Mouse (Mus musculus): ENCODE data around the gene Ppp1r37.
"Not testable (repeated sequence)": the region's sequence is repeated elsewhere in the genome, so short reads cannot be mapped to it uniquely, and the experiment has no call there.

Gene Ppp1r37

GRCm38 (mm10) chr7:19562643-19563410 lies at the start of gene Ppp1r37:
Ppp1r37 (minus strand) TSS chr7:19563076.
- DNase-seq (ENCODE audit: extremely low read depth, low read depth, low spot score) = no peak

GRCm38 (mm10) chr7:19610969-19611368 lies 48.1 kb upstream of the Ppp1r37 start:
- DNase-seq (ENCODE audit: extremely low read depth, low read depth, low spot score) = no peak

- no peak for DNase-seq (ENCODE audit: extremely low read depth, low read depth, low spot score)
Measured at GRCm38 (mm10) chr7:19609641-19610332, 46.9 kb upstream of the Ppp1r37 start.

- no peak for DNase-seq (ENCODE audit: extremely low read depth, low read depth, low spot score)
Measured at GRCm38 (mm10) chr7:19607291-19607690, 44.4 kb upstream of the Ppp1r37 start.

GRCm38 (mm10) chr7:19604606-19605214 lies 41.8 kb upstream of the Ppp1r37 start:
- DNase-seq (ENCODE audit: extremely low read depth, low read depth, low spot score) = not testable (repeated sequence)

GRCm38 (mm10) chr7:19603849-19604605 lies 41.2 kb upstream of the Ppp1r37 start, which contains the start of gene Clasrp:
Clasrp (minus strand) TSS chr7:19604486.
- no peak for DNase-seq (ENCODE audit: extremely low read depth, low read depth, low spot score)

GRCm38 (mm10) chr7:19603055-19603454 lies 40.2 kb upstream of the Ppp1r37 start:
- DNase-seq (ENCODE audit: extremely low read depth, low read depth, low spot score) = no peak

DNA sequence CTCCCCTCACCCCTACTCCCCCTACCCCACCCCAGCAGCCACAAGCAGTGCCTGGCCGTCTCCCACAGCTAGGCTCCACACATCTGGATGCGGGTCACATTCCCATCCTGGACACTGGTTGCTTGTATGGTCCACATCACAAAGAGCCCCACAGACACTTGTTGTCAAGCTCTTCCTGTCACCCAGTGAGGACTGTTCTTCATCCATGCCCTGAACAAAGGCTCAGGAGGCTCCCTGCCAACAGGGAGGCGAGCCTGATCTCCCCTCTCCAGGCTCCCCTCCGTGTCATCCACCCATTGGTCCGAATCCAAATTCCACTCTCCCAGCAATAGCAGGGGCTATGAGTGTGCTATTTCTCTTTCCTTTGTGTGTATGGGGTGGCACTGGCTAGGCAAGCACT lies 37.7 kb upstream of the Ppp1r37 start:
- no peak for DNase-seq (ENCODE audit: extremely low read depth, low read depth, low spot score)

DNA sequence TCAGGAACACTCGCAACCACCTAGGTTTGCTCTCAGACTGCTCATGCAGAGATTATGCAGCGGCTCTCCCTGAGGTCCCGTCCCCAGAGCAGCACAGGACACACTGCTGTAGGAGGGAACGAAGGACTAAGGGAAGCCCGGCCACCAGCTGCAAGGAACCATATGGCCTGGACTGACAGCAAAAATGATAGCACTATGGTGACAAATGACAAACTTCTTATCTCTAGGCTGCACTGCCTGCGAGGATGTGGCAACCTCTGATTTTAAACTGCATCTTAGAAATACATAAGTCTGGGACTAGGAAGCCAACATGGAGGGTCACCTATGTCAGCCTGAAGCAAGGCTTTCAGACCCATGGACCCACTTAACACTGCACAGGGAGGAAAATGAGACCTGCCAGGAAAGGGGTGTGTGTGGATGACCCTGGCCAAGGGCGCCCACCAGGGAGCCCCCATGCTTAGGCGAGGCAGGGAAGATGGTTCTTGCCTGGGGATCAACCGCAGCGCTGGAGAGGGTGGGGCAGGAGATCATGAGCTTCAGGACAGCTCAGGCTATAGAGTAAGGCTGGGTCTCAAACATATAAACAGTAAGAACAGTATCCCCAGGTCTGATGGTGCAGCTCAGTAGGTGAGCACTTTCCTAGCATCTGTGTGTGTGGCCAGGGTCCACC lies 30.3 kb upstream of the Ppp1r37 start:
- DNase-seq (ENCODE audit: extremely low read depth, low read depth, low spot score) = no peak

DNA sequence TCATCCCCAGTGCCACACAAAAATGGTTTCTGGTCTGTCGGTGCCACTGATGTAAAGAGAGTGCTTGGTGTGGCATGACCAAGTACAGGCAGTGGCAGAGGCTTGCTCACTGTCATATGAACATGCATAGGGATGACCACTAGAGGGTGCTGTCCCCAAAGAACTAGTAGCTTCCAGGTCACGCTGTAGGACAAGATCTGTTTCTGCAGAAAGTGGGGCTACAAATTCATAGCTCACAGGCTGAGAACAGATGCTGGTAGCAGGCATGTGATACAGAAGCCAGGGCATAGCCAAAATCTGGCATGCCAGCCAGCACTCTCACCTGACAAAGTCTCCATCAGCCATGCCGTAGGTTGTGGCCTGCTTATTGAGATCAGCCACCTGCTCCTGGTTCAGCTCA lies 27.0 kb upstream of the Ppp1r37 start:
- no peak for DNase-seq (ENCODE audit: extremely low read depth, low read depth, low spot score)

- DNase-seq (ENCODE audit: extremely low read depth, low read depth, low spot score) = no peak
Measured at GRCm38 (mm10) chr7:19589207-19589606, 26.3 kb upstream of the Ppp1r37 start.

DNA sequence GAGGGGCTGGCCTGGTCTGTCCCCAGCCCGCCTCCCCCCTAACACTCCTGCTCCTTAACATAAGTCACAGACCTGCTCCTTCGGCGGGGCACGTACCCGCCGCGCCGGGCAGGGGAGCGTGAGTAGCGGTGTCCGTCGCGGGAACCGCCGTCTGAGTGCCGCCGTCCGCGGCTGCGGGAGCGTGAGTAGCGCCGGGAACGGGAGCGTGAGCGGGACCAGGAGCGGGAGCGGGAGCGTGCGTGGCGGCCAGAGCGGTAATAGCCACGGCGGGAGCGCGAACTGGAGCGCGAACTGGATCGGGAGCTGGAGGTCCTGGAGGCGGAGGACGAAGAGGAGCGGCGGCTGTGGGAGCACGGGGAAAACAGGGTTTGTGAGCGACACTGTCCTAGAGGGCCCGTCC lies 23.4 kb upstream of the Ppp1r37 start:
- DNase-seq (ENCODE audit: extremely low read depth, low read depth, low spot score) = no peak

- no peak for DNase-seq (ENCODE audit: extremely low read depth, low read depth, low spot score)
Measured at GRCm38 (mm10) chr7:19580634-19581033, 17.8 kb upstream of the Ppp1r37 start.

GRCm38 (mm10) chr7:19579751-19580150 lies 16.9 kb upstream of the Ppp1r37 start:
- no peak for DNase-seq (ENCODE audit: extremely low read depth, low read depth, low spot score)

DNA sequence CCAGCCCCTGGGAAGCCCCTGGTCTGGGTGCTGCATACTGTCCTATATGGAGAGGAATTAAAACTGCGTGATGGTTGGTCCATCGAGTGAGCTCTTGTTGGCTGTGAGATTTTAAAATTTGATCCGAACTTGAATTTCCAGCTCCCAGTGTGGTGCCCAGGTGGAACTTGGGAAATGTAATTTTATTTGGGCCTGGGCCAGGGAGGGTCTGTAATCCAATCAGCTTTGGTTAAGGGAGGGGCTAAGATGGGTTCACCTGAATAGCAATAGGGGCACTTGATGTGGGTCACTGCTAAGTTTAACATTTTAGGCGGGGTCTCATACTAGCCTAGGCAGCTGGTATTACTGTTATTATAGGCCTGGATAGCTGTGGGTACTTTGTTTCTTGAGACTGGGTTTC lies 15.6 kb upstream of the Ppp1r37 start:
- no peak for DNase-seq (ENCODE audit: extremely low read depth, low read depth, low spot score)

DNA sequence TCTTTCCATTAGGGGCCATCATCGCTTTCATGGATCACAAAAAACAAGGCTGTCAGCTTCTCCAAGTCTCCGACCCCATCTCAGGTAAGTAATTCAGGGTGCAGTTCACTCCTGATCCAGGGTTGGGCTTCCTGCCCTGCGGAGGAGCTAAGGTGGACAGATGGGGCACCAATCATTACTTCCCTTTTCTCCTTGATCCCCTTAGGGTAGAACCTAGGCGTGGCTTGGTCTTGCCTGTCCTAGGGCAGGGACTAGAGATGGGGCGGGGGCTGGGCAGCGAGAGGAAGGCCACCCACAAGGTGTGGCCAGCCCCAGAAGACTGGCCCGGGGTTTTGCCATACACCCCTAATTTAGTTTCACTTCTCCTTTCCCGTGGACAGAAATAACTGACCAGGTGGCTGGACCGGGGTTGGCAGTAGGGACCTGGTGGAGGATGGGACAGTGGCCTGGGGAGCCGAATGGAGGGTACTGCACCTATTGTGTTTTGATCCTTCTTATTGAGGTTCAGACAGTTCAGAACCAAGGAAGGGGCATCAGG lies 15.1 kb upstream of the Ppp1r37 start:
- no peak for DNase-seq (ENCODE audit: extremely low read depth, low read depth, low spot score)

DNA sequence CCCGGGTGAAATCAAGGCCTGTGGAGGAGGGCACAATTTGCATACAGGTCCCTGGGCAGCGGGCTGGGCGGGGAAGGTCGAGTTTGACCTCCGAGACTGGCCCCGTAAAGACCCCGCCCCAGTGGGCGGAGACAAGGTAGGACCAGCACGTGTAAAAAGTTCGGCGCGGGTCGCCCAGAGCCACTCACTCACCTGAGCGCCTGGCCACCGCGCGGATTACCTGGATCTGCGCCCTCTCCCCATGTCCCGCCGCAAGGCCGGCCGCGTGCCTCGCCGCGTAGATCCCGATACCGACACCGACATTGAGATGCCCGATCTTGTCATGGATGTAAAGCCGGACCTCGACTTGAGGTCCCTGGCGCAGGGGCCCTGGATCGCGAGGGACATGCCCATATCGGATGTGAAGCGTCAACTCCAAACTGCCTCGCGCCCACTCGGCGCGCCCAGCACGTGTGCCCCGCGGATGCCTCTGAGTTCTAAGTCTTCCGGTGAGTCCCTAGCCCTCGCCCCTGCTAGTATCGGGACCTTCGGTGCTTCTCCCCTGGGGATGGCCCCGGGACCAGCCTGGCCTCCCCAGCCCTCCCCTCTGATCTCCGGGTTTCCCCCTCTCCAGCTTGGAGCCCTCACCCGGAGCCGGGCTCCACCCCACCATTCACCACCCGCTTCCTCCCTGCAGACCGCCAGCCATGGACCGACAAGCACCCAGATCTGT lies 14.4 kb upstream of the Ppp1r37 start, which contains the start of the genes Zfp296 and Gemin7:
Zfp296 (plus strand) TSS at position 147 of the 712 bp plus-strand sequence.
Gemin7 (minus strand) TSS at position 455 of the 712 bp plus-strand sequence.
- no peak for DNase-seq (ENCODE audit: extremely low read depth, low read depth, low spot score)

DNA sequence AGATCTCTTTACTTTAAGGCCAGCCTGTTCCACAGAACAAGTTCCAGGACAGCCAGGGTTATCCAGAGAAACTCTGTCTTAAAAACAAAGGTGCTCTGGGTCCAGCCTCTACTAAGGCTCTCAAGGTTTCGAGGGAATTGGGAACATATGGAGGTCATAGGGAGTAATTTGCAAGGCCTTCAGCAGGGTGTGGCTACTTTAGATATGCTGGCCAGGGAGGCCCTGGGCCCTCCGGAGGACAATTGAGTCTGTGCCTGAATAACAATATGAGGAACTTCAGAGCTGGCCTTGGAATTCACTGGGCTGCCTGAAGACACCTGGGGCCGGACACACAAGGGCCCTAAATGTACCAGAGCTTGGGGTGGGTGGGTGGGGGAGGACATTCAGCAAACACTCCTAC lies 12.7 kb upstream of the Ppp1r37 start:
- no peak for DNase-seq (ENCODE audit: extremely low read depth, low read depth, low spot score)

GRCm38 (mm10) chr7:19573776-19574140 lies 10.9 kb upstream of the Ppp1r37 start:
- no peak for DNase-seq (ENCODE audit: extremely low read depth, low read depth, low spot score)

All from fat pad, adult 2 months (tissue).